Mouse (Mus musculus) Muller cell, postnatal 12 days (primary cell): ENCODE measurements around the gene Pogk.

ENCODE experiments used
- DNase-seq: peaks from one replicate; pipeline ENCODE4 v3.0.0-alpha.2; 2015; ENCODE audit errors: inconsistent ontology term

The Pogk gene

DNA sequence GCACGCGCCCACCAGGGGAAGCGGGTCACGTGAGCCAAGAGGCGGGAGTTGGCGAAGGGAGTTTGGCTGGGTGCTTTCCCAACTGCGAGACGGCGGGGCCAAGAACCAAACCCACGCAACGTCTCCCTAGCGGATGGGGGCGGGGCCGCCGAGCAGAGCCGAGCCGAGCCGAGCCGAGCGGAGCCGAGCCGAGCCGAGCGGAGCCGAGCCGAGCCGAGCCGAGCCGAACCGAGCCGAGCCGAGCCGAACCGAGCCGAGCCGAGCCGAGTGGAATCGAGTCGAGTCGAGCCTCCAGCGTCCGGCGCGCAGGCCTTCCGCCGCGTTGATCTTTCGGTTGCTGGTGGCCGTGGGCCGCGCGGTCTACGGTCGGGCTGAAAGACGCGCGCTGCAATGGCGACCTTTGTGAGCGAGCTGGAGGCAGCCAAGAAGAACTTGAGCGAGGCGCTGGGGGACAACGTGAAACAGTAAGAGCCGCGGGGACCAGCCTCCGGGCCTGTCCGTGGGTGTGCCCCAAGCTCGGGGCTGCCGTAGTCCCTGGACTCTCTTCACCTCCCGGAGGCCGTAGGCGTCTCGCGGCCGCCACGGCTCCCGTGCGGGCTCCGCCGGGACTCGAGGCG, 30.5 kb downstream of the Pogk start, which contains the start of gene Tada1:
TSS of gene Tada1 (plus strand) at position 85 of the 617 bp plus-strand sequence.
- DNase-seq = peak; percentile 96

DNA sequence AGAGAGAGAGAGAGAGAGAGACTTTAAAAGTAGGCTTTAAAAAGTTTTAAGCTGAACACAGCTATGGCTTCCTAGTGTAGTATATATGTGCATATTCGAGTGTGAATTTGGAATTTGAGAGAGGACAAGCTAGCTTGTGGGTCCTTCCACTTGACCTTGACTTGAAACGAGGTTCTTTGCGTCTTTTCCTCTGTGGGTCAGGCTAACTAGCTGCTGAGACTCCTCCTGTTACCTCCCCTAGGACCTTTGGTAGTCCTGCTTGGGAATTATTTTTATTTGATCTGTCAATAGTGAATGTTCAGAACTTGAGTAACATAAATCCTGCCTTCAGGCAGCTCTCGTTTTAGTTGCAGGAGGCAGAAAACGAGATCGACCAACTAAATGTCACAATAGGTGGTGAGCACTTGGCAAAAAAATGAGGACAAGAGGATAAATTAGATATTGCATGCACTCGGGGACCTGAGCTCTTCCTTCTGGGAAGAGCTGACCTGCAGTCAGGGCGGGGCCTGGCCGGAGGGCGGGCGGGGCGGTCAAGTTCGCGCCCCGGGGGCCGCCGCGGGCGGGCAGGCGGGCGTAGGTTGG, 31.1 kb downstream of the Pogk start:
- DNase-seq = no peak

DNA sequence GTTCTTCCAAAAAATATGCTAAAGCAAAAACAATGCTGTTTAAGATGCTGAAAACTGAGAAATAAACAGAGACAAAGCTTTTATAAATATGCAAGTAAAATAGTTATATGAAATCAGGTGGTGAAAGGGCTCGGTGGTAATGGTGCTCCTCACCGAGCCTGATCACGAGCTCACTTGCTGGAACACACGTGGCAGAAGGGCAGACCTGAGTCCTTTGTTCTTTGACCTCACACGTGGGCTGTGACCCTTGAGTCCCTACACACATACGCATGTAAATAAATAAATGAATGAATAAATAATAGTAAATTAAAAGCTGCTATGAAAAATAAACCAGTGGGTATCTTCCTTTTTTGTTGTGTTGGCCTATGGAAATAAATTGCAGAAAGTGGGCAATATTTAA, 32.5 kb downstream of the Pogk start:
- DNase-seq = no peak

DNA sequence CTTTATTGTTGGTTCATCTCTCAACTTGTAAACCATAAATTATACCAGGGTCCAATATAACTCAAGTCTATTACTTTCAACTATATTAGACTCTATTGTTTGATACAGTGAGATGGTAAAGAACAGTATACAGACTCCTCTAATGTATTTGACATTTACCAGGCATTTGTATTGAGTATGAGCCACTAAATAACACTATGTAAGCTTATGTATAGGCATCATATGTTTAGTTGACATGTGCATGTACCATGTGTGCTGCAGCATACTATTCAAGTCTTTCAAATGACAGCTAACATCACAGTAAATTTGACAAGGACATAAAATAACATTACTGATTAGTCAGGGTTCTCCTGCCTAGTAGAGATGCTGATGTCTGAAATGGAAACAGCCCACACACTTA, 46.5 kb downstream of the Pogk start:
- DNase-seq = no peak

DNA sequence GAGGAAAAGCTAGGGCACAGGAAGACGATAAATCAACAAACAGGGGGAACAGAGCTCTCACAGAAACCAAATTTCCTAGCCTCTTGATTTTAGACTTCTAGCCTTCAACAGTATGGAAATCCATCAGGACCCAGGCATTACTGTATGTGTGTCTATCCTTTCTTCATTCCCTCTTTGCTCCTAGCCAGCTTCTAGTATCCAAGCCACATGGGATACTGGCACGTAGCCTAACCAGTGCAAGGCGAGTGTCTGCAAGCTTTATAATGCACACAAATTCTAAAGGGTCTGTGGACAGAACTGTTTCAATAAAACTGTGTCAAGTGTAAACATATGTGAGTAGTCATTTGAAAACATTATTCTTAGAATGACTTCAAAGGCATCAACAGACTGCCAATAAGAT, 47.0 kb downstream of the Pogk start:
- no peak for DNase-seq

DNA sequence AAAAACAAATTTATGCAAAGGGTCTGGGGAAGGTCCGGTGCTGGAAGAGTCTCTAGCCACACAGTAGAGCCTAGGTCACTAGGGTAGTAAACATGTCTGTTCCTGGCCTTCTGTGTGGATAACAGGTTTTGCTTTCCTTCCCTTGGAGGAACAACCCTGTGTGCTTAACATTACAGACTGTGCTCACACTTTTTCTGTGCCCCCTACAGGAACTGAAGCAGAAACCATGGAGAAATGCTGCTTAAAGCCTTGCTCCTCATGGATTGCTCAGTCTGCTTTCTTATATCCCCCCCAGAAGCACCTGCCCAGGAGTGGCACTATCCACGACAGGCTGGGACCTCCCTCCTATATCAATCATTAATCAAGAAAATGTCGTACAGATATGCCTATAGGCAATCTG, 47.8 kb downstream of the Pogk start:
- no peak for DNase-seq

DNA sequence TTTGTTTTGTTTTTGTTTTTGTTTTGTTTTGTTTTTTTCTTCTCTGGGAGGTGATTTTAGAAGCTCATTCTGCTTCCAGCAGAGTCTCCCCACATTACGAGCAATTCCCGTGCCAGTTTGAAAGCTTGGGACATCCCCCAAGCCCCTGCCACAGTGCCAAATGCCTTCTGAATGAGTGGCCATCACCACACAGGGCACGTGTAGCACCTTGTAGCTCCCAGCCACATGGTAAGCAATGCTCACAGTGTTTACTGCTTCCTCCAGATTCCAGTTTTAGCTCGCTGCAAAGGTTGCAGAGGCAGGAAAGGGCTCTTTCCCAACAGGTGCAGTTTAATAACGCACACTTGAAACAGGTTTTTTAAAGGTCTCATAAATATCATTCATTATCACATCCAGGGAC, 48.8 kb downstream of the Pogk start:
- DNase-seq = no peak

DNA sequence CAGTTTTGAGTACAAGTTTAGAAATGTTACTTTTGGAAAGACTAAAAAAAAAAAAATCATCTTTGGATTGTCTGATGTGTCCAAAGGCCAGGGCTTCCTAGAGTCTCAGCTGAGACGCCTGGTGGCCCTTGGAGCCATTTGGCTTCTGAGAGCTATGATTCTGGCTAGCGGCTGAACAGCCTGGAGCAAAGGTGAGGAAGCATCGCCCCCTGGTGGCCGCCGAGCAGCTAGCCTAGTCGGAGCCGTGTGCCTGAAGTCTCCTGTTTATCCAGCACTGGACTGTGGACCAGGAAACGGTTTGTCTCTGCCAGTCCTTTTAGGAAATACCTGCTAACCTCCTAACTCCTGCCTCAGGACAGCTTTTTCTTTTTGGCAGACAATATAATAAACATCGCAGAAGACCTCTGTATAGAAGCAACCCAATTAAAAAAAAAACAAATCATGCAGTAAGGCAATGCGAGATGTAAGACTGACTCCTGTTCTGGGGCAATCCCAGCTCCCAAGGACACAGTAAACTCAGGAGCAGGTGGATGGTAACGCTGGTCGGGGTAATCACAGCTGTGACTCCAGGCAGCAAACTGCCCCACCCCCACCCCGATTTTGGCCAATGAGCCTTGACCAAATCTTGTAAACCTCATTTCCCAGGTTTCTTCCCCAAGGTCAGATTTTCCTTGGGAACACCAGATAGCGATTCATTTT, 49.4 kb downstream of the Pogk start:
- DNase-seq = peak; percentile 72

DNA sequence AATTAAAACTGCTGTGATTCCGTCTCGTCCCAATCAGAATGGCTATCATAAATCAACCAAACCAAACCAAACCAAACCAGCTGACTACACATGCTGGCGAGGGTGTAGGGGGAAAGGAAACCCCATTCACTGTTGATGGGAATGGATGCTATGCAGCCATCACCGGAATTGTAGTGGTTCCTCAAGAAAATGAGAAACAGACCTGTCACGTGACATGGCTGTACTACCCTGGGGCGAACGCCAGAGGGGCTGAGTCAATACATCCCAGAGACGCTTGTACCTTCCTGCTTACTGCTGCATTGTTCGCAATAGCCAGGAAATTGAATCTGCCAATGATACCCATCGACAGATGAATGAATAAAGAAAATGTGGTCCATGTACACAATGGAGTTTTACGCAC, 59.9 kb downstream of the Pogk start:
- DNase-seq = no peak

DNA sequence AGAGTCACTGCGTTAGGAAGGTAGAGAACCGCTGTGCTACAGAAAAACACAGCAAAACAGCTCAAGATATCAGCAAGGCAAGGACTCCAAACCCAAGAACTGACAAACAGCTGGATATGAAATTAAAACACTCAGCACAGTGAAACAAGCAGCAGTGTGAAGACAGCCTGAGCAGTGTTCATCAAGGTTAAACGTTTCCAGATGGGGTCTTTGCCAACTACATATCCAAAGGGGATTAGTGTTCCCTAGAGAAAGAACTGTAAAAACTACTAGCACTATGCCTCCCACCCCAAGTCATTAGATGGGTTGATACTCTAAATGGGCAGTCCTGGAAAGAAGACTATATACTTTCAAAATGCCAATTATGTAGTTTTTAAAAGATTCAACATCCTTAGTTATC, 60.3 kb downstream of the Pogk start:
- DNase-seq = no peak

DNA sequence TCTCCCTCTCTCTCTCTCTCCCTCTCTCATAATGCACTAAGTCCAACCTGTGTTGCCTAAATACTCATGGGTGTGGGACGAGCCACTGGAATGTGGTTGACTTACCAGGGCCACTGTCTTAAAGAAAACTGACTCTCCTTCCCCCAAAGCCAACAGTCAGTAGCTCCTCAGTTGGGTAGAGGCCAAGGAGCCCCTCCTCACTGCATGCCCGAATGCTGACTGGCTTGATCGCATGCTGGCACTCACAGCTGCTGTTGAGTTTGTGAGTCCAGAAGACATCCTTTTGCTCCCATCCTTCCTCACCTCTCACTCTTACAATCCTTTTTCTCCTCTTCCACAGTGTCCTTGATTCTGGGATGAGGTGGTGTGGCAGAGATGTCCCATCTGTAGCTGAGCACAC, 62.8 kb downstream of the Pogk start:
- DNase-seq = no peak

DNA sequence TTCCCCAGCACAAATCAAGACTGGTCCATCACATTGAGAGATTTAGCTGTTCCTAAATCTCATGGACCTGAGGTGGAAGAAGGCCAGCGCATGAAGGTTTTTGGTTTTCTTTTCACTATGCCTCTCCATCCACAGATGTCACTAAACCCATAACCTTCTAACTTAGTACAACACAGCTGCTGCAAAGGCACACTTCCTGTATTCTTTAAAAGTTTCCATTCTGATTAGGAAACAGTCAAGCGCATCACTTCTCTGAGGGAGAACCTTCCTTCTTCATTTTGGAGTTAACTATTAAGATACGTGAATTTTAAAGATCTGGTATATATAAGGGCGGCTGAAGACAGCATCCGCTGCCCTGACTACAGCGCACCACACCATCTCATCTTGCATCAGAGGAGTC, 64.1 kb downstream of the Pogk start:
- DNase-seq = no peak

DNA sequence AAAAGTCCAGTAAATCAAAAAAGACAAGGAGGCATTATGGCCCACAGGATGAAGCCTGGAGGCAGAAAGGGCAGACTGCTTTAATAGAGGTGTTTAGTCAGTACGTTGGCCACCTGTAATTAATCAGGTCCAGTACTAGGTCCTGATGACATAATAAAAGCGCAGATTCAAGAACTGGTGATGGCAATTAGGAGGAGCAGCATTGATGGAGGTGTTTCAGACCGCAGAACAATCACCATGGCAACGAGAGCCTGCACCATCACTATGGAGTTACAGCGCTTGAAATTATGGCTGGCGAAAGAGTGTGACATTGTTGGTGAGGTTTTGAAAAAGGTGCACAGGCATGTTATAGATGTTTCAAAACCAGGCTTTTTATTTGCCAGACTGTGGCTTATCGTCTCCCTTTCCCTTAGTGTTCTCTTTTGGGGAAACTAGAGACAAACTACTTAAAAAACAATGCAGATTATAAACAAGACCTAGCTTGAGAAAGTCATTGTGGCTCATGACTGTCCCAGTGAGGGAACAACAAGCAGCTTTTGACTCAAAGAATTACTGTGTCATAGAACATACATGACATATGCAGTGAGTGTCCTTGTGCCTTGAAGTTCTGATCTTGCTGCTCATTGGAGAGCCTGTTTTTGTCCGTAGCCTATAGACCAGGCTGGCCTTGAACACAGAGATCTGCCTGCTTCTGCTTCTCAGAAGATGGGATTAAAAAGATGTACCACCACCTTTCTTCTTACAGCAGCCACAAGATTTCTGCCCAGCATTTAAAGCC, 65.2 kb downstream of the Pogk start:
- no peak for DNase-seq

DNA sequence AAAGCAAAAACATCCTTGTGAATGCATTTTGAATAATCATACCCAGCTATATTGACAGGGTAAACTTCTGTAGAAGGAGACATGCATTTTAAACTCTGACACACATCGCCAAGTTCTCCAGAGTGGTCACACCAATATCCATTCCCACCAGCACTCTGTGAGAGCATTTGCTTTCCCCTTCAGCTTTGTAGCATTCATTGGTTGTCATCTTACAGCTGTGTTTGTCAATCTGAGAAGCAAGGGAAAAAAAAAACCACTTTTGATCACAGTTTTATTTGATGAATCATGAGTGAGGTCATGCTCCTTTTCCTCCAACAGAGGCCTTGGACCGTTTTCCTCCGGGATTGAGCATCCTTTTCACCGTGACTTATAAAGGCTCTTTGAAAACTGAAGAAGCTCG, 66.1 kb downstream of the Pogk start:
- DNase-seq = no peak

DNA sequence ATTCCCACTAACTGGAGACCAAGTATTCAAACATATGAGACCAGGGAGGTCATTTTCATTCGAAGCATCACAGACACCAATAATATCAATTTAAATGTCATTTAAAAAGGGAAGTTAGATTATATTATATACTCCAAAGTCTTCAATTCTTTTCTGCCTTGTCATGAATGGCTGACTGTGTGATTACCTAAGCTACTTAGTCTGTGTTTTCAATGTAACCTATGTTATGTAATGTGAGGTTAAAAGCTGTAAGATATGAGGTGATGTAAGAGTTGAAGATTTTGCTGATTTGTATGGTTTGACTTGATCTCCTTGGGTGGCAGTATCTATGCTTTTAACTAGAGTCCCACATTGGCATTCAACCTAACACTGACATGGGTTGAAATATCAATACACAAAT, 67.1 kb downstream of the Pogk start:
- DNase-seq = no peak

DNA sequence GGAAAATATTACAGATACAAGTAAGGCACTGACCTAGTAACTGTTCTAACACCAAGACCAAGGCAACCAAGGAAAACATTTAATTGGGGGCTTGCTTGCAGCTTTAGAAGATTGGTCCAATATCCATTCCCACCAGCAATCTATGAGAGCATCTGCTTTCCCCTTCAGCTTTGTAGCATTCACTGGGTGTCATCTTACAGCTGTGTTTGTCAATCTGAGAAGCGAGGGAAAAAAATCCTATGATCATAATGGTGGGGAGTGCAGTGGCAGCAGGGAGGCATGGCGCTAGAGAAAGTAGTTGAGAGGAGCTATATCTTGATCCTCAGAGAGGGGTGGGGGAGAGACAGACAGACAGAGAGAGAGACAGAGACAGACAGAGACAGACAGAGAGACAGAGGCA, 67.6 kb downstream of the Pogk start:
- DNase-seq = no peak

DNA sequence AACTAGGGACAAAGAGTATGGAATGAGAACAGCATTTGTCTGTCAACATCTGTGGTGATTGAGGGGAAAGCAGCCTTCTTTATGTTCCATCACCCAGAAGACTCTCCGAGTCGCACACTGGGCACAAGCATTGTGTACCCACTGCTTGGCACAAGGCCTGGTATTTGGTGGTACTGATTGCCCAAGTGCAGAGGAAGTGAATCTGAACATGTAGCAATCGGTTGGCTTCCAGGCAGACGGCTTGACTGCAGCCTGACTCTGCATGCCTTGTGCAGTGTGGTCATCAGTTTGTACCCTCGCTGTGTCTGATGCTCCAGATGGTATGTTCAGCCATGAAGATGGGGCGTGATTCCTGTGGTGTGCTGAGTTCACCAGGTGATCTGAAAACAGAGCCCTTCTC, 70.6 kb downstream of the Pogk start:
- DNase-seq = peak; percentile 38
